Mouse (Mus musculus): ENCODE measurements around the gene Eef1b2. TPM values are rescaled to one million over a fixed set of nuclear protein-coding genes. Genes with fewer than 3 reads are reported as not detected.

The Eef1b2 gene
- polyA plus RNA-seq, 1 experiment, result 602 TPM

DNA sequence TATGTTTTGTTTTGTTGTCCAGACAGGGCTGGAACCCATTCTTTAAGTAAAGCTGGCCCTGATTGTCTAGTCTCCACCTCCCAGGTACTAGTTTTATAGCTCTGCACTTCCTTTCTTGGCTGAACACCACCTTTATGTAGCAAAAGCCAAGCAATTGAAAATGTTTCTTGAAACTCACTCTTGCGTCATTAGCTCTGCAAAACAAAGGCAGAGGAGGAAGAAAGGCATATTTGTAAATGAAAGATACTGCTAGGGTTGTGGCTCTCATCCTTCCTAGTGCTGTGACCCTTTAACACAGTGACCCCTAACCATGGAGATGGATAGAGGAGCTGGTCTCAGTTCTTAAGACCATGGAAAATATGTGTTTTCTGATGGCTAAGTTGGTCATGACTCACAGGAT is 25.0 kb downstream of the Eef1b2 start:
- Histone ChIP-seq H3K27me3 (ENCODE audit: control insufficient read depth, insufficient read depth, low read length) (no peaks in the 10 kb centered on the region), H3K4me1 (replicated peaks; ENCODE audit: control insufficient read depth, insufficient read depth, low read length) (no peaks in the 10 kb centered on the region), H3K4me3 (ENCODE audit: control insufficient read depth, insufficient read depth, low read length) (no peak overlapping the region), H3K27ac (ENCODE audit: control insufficient read depth, insufficient read depth, low read length) (no peak overlapping the region), H3K36me3 (ENCODE audit: control insufficient read depth, insufficient read depth, low read length) (no peaks in the 10 kb centered on the region)
- DNase-seq, result no peak
- TF ChIP-seq CTCF (IDR thresholded peaks at IDR 0.05; ENCODE audit: borderline replicate concordance, control insufficient read depth, extremely low read depth, insufficient read depth, low read length, poor library complexity), result no peak
- TF ChIP-seq POLR2A (IDR thresholded peaks at IDR 0.05; ENCODE audit: control insufficient read depth, extremely low read depth, insufficient read depth, low read length, poor library complexity), result no peak
- WGBS, result 93% methylated on average over 1 of the region's 1 CpGs

DNA sequence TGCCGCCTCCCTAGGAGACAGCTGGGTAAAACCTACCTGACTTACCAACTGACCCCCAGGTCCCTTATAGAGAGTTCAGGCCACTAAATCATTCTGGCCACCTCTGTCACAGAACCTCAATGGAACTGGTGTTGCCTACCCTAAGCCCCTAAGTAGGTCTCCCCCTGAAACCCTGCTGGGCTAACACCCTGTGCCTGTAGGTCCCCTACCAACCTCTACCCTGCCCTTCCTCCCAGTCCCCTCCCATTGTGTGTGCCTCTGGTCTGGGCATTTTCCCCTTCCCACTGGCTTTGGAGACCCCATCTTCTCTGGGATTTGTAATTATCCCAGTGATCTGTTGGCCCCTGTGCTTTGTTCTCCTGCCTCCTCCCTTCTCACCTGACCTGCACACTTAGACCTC is 26.8 kb downstream of the Eef1b2 start:
- Histone ChIP-seq H3K4me3 (ENCODE audit: control insufficient read depth, insufficient read depth, low read length) (no peak overlapping the region), H3K27ac (ENCODE audit: control insufficient read depth, insufficient read depth, low read length) (no peak overlapping the region), H3K27me3 (ENCODE audit: control insufficient read depth, insufficient read depth, low read length) (no peaks in the 10 kb centered on the region), H3K36me3 (ENCODE audit: control insufficient read depth, insufficient read depth, low read length) (no peaks in the 10 kb centered on the region), H3K4me1 (replicated peaks; ENCODE audit: control insufficient read depth, insufficient read depth, low read length) (no peaks in the 10 kb centered on the region)
- TF ChIP-seq POLR2A (IDR thresholded peaks at IDR 0.05; ENCODE audit: control insufficient read depth, extremely low read depth, insufficient read depth, low read length, poor library complexity), result no peak
- no peak for TF ChIP-seq CTCF (IDR thresholded peaks at IDR 0.05; ENCODE audit: borderline replicate concordance, control insufficient read depth, extremely low read depth, insufficient read depth, low read length, poor library complexity)
- WGBS, result 100% methylated on average over 1 of the region's 1 CpGs
- DNase-seq, result no peak

DNA sequence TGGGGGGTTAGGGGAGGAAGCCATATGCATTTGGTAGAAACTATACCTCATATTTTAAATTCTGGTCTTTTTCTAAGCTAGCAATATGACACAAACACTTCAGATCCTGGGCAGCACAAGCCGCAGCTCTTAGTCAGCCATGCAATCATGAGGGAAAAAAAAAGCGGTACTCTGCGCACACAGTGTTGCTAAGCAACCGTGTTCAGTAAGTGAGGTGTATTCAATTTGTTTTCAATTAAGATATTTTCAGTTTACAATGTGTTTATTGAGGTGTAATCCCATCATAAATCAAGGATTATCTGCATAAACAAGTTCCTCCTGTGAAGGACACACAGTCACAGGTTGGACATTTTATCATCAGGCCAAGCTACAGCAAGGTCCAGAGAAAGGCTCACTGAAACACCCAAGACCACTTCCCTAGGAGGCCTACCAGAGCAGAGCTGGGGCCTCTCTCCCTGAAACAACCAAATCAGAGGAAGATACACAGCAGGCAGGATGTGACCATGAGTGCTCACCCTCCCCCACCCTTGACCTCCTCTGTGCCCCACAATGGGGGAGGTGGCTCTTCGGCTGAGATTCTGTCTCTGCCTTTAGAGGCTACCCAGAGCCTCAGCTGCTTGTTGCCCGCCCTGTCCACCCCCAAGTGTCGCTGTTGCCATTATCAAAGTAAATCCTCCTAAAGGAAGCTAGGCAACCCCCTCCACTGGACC is 27.5 kb downstream of the Eef1b2 start:
- H3K27me3 ChIP-seq (ENCODE audit: control insufficient read depth, insufficient read depth, low read length), result no peaks in the 10 kb centered on the region
- H3K27ac ChIP-seq (ENCODE audit: control insufficient read depth, insufficient read depth, low read length), result no peak overlapping the region
- no peak overlapping the region for H3K4me3 ChIP-seq (ENCODE audit: control insufficient read depth, insufficient read depth, low read length)
- TF ChIP-seq POLR2A (IDR thresholded peaks at IDR 0.05; ENCODE audit: control insufficient read depth, extremely low read depth, insufficient read depth, low read length, poor library complexity) (no peak), CTCF (IDR thresholded peaks at IDR 0.05; ENCODE audit: borderline replicate concordance, control insufficient read depth, extremely low read depth, insufficient read depth, low read length, poor library complexity) (no peak)
- no peak for DNase-seq
- no peaks in the 10 kb centered on the region for H3K4me1 ChIP-seq (replicated peaks; ENCODE audit: control insufficient read depth, insufficient read depth, low read length)
- H3K36me3 ChIP-seq (ENCODE audit: control insufficient read depth, insufficient read depth, low read length), result no peaks in the 10 kb centered on the region
- 57% methylated on average over 7 of the region's 7 CpGs for WGBS

DNA sequence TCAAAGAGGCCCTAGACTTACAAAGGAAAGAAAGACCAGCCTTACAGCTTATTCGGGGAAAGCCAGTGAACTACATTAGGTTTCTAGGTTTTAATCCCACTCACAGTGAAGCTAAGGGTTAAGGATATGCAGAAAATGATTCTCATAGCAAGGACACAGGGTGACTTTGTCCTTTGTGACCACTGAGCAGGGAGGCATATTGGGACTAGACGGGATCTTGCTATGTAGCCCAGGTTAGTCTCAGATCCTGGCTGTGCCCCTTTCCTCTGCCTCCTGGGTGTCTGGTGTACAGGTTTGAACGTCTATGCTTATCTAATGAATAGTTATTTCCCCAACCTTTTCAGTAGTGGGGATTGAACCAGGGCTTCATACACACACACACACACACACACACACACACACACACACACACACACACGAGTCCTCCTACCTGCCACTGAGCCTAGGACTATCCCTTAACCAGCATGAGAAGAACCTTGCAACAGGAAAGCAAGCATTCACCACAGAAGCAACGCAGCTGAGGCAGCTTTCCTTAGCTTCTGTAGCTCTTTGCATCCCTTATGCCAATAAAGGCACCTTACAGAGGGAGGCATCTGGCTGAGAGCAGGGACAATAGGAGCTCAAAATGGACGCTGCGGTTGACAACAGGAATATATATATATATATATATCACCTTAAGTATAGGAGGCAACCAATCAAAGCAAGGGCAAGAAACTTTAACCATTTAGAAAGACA is 28.2 kb downstream of the Eef1b2 start:
- no peak for DNase-seq
- TF ChIP-seq CTCF (IDR thresholded peaks at IDR 0.05; ENCODE audit: borderline replicate concordance, control insufficient read depth, extremely low read depth, insufficient read depth, low read length, poor library complexity) (no peak), POLR2A (IDR thresholded peaks at IDR 0.05; ENCODE audit: control insufficient read depth, extremely low read depth, insufficient read depth, low read length, poor library complexity) (no peak)
- Histone ChIP-seq H3K27me3 (ENCODE audit: control insufficient read depth, insufficient read depth, low read length) (no peaks in the 10 kb centered on the region), H3K36me3 (ENCODE audit: control insufficient read depth, insufficient read depth, low read length) (no peaks in the 10 kb centered on the region), H3K27ac (ENCODE audit: control insufficient read depth, insufficient read depth, low read length) (no peak overlapping the region), H3K4me1 (replicated peaks; ENCODE audit: control insufficient read depth, insufficient read depth, low read length) (no peaks in the 10 kb centered on the region), H3K4me3 (ENCODE audit: control insufficient read depth, insufficient read depth, low read length) (no peak overlapping the region)
- 61% methylated on average over 7 of the region's 7 CpGs for WGBS

DNA sequence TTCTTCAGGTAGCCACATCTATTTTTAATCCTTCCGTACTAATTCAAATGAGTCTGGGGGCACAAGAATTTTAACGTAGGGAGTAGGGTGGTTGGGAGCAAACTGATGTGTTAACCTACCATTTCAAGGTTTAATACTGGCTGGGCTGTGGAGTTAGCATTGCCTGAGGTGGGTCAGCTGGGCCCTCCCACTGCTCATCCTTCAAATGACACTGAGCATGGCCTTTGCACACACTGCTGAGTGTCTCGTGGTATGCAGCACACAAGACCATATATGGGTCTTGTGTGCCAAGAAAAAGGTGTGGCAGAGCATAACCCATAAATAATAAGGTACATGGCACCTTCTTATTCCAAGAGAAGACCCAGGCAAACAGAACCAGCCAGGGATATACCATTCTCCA is 31.0 kb downstream of the Eef1b2 start:
- TF ChIP-seq CTCF (IDR thresholded peaks at IDR 0.05; ENCODE audit: borderline replicate concordance, control insufficient read depth, extremely low read depth, insufficient read depth, low read length, poor library complexity), result no peak
- no peak for TF ChIP-seq POLR2A (IDR thresholded peaks at IDR 0.05; ENCODE audit: control insufficient read depth, extremely low read depth, insufficient read depth, low read length, poor library complexity)
- no peak overlapping the region for H3K4me3 ChIP-seq (ENCODE audit: control insufficient read depth, insufficient read depth, low read length)
- H3K4me1 ChIP-seq (replicated peaks; ENCODE audit: control insufficient read depth, insufficient read depth, low read length), result no peaks in the 10 kb centered on the region
- no peaks in the 10 kb centered on the region for H3K27me3 ChIP-seq (ENCODE audit: control insufficient read depth, insufficient read depth, low read length)
- WGBS, result 91% methylated on average over 3 of the region's 3 CpGs
- H3K27ac ChIP-seq (ENCODE audit: control insufficient read depth, insufficient read depth, low read length), result no peak overlapping the region
- no peak for DNase-seq
- H3K36me3 ChIP-seq (ENCODE audit: control insufficient read depth, insufficient read depth, low read length), result no peaks in the 10 kb centered on the region

DNA sequence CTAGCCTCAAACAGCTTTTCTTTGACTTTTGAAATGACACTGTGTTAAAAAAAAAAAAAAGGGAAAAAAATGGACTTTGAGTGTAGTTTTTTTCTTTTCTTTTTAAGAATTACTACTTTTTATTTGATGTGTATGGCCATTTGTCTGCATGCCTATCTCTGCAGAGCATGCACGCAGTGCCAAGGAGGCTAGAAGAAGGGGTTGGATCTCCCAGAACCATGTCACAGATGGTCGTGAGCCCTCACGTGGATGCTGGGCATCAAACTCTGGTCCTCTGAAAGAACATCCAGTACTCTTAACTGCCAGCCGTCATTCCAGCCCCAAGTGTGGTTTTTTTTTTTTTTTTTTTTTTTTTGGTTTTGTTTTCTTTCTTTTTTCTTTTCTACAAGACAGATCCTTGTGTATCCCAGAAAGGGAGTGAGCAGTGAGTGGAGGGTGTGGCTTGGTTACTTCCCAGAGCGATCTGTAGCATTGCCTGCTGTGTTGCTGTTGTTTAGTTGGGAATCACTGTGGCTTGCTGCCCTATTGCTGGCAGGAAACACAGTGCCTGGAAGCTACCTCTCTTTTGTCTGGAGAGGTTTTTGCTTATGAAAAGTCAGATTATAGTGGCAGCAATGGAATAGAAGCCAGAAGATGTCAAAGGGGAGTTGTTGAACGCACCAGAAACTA is 33.4 kb downstream of the Eef1b2 start:
- 64% methylated on average over 6 of the region's 6 CpGs for WGBS

More for the DNA sequence above, 33.4 kb downstream of the Eef1b2 start:
- TF ChIP-seq POLR2A (IDR thresholded peaks at IDR 0.05; ENCODE audit: control insufficient read depth, extremely low read depth, insufficient read depth, low read length, poor library complexity), result no peak
- TF ChIP-seq CTCF (IDR thresholded peaks at IDR 0.05; ENCODE audit: borderline replicate concordance, control insufficient read depth, extremely low read depth, insufficient read depth, low read length, poor library complexity), result no peak
- no peaks in the 10 kb centered on the region for H3K36me3 ChIP-seq (ENCODE audit: control insufficient read depth, insufficient read depth, low read length)
- H3K4me3 ChIP-seq (ENCODE audit: control insufficient read depth, insufficient read depth, low read length), result no peak overlapping the region
- H3K27ac ChIP-seq (ENCODE audit: control insufficient read depth, insufficient read depth, low read length), result no peak overlapping the region
- H3K27me3 ChIP-seq (ENCODE audit: control insufficient read depth, insufficient read depth, low read length), result no peaks in the 10 kb centered on the region
- H3K4me1 ChIP-seq (replicated peaks; ENCODE audit: control insufficient read depth, insufficient read depth, low read length), result no peaks in the 10 kb centered on the region
- no peak for DNase-seq
